Mouse (Mus musculus): ENCODE results near the gene Dnhd1. TPM values are rescaled to one million over a fixed set of nuclear protein-coding genes. Genes with fewer than 3 reads are reported as not detected.

Gene Dnhd1
- polyA plus RNA-seq, 1 experiment from 2014 or later: 0.96 TPM

DNA sequence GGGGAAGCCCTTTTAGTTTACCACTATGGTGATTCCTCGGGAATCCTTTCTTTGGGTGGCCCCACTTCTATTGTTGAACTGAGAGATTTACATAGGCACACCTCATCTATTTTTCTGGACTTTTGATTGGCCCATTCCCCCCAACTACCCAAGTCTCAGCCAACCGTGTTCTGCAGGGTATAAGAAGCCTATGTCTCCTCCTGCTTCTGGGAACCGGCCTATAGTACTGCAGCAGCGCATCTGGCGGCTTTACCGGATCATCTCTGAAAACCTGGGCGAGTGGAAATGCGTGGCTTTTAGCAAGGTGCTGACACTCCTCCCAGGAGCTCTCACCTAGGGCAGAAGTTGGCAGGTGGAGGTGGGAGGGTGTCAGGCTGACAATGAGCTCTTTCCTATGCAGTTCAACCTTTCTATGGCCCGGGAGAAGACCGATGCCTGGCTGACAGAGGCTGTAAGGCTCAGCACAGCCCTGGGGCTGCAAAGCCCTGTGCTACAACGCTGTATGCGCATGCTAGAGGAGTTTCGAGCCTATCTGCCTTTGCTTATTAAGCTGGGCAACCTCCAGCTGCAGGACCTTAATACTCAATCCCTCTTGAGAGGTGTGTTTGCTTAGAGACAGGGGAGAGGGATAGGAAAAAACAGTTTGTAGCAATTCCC is 35.0 kb downstream of the Dnhd1 start:
- 11% methylated on average over 13 of the region's 13 CpGs for WGBS
- Histone ChIP-seq H3K4me1 (no peaks in the 10 kb centered on the region), H3K27ac (no peak overlapping the region), H3K27me3 (no peaks in the 10 kb centered on the region; the same call in 1 of the 2 replicates), H3K4me2 (peak overlapping the region; percentile 22; the same call in 1 of the 2 replicates), H3K4me3 (replicated peaks) (no peak overlapping the region), H3K9me3 (no peaks in the 10 kb centered on the region), H3K36me3 (replicated peaks) (no peaks in the 10 kb centered on the region), H3K9ac (no peak overlapping the region)
- no peak for ATAC-seq (ENCODE audit: low FRiP score)

DNA sequence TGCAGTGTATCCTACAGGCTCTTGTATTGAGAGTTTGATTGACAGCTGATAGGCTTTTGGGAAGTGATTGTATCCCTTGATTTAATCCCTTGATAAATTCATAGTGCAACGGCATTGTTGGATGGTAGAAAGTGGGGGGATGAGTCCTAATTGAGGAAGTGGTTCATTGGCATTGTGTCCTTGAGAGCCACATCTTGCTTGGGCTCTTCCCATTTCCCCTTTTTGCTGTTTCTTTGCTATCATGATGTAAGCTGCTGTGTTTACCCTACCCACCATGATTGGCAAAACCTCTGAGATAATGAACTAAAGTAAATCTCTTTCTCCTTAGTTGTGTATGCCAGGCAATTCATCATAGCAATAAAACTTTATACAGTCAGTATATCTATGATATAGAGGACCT is 40.2 kb downstream of the Dnhd1 start:
- H3K9me3 ChIP-seq: no peaks in the 10 kb centered on the region
- no peaks in the 10 kb centered on the region for H3K36me3 ChIP-seq (replicated peaks)
- H3K4me3 ChIP-seq (replicated peaks): no peak overlapping the region
- H3K27ac ChIP-seq: no peak overlapping the region
- no peak overlapping the region for H3K4me2 ChIP-seq
- no peak overlapping the region for H3K9ac ChIP-seq
- WGBS: 77% methylated on average over 1 of the region's 1 CpGs
- no peaks in the 10 kb centered on the region for H3K4me1 ChIP-seq
- ATAC-seq (ENCODE audit: low FRiP score): no peak
- H3K27me3 ChIP-seq: no peaks in the 10 kb centered on the region

DNA sequence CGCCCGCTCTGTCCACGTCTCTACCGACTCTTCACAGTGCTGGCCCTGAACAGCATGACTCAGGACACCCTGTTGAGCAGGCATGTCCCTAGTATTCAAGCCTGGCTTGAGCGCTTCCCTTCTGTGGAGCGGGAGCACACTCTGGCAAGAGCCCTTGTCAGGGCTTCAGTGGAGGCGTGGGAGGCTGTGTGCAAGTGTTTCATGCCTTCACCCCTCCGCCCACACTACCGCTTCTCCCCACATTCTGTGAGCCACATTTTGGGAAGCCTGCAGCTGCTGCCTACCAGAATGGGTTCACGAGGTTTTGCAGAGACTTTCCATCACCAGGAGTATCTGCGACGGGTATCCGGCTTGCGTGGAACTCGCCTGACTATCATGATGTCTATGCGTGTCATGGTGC is 52.6 kb downstream of the Dnhd1 start:
- no peak overlapping the region for H3K27ac ChIP-seq
- H3K9me3 ChIP-seq: no peaks in the 10 kb centered on the region
- H3K36me3 ChIP-seq (replicated peaks): no peaks in the 10 kb centered on the region
- WGBS: 85% methylated on average over 16 of the region's 16 CpGs
- no peaks in the 10 kb centered on the region for H3K27me3 ChIP-seq
- no peak for ATAC-seq (ENCODE audit: low FRiP score)
- H3K4me1 ChIP-seq: no peaks in the 10 kb centered on the region
- no peak overlapping the region for H3K4me2 ChIP-seq
- H3K9ac ChIP-seq: no peak overlapping the region
- H3K4me3 ChIP-seq (replicated peaks): no peak overlapping the region

DNA sequence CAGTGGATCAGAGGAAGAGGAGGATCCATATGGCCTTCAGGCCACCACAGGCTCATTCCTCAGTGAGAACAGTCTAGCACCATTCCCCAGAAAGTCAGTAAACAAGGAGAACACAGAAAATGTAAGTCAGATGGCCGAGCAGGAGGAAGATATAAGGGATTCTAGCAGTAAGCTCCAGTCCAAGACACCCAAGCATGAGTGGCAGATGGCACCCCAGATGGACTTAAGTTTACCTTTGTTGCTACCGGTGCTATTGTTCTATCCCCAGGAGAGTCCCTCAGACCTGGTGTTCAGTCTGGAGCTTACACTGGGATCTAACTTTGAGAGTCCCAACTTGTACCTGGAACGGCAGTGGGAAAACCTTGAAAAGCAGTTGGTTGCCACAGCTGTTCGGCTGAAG is 53.2 kb downstream of the Dnhd1 start:
- H3K9ac ChIP-seq: no peak overlapping the region
- H3K36me3 ChIP-seq (replicated peaks): no peaks in the 10 kb centered on the region
- no peaks in the 10 kb centered on the region for H3K9me3 ChIP-seq
- H3K27ac ChIP-seq: no peak overlapping the region
- no peaks in the 10 kb centered on the region for H3K27me3 ChIP-seq
- no peak overlapping the region for H3K4me2 ChIP-seq
- H3K4me1 ChIP-seq: no peaks in the 10 kb centered on the region
- no peak for ATAC-seq (ENCODE audit: low FRiP score)
- H3K4me3 ChIP-seq (replicated peaks): no peak overlapping the region
- 88% methylated on average over 4 of the region's 4 CpGs for WGBS

DNA sequence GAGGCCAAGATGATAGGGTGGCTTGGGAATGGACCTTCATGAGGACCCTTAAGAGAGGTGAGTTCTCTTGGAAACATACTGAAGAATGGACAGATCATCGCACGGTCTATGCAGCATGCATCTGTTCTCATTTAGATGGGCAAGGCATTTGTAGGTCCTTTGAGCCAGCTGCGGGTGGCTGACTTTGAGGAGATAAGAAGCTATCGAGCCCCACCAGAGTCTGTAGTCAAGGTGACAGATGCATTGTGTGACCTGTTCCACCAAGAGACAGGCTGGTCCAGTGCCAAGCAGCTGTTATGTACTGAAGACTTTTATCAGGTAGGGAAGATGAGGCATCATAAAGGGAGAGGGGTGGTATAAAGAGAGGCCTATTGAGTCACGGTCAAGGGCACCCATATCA is 58.1 kb downstream of the Dnhd1 start:
- Histone ChIP-seq H3K36me3 (replicated peaks) (no peaks in the 10 kb centered on the region), H3K27me3 (no peaks in the 10 kb centered on the region), H3K9me3 (no peaks in the 10 kb centered on the region), H3K9ac (no peak overlapping the region), H3K4me3 (replicated peaks) (no peak overlapping the region), H3K27ac (no peak overlapping the region), H3K4me2 (no peak overlapping the region), H3K4me1 (no peaks in the 10 kb centered on the region)
- WGBS: 88% methylated on average over 5 of the region's 5 CpGs
- ATAC-seq (ENCODE audit: low FRiP score): no peak

DNA sequence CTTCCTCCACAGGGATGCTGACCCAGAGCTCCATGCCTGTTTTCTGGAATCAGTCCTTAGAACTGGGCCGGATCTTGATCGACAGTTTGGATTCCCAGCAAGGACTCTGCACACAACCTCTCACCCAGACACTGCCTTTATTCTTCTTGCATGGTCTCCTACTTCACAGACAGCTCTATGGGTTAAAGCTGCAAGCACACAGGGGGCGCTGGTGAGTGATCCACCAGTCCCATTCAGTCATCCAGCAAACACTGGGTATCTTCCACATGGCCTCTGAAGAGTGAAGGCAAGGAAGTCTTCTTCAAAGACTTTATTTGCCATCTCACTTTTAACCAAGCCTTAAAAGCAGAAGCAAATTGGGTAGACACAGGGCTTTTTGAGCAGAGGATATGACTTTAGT is 64.7 kb downstream of the Dnhd1 start:
- Histone ChIP-seq H3K27ac (no peak overlapping the region), H3K4me1 (no peaks in the 10 kb centered on the region), H3K9ac (no peak overlapping the region), H3K4me2 (no peak overlapping the region), H3K36me3 (replicated peaks) (no peaks in the 10 kb centered on the region), H3K4me3 (replicated peaks) (no peak overlapping the region), H3K9me3 (no peaks in the 10 kb centered on the region), H3K27me3 (no peaks in the 10 kb centered on the region)
- 61% methylated on average over 3 of the region's 3 CpGs for WGBS
- no peak for ATAC-seq (ENCODE audit: low FRiP score)

DNA sequence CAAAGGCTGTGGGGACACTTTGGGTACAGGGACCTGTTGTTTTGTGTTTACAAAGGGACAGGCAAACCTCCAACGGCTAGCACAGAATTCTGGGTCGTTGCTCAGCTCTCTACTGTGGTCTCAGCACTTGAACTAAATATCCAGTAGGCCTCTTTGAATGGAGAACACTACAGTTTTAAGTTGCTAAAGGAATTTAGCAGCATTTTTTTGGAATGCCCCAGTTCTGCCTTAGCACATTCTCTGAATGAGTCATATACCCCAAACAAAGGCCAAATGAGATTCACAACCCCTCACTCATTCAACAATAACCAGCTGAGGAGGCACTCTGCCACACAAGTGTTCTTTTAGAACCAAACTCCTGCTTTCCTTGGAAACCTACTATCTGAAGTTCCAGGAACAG is 71.3 kb downstream of the Dnhd1 start:
- Histone ChIP-seq H3K4me3 (replicated peaks) (no peak overlapping the region), H3K27me3 (no peaks in the 10 kb centered on the region), H3K4me1 (no peaks in the 10 kb centered on the region), H3K9ac (no peak overlapping the region), H3K36me3 (replicated peaks) (no peaks in the 10 kb centered on the region), H3K9me3 (no peaks in the 10 kb centered on the region), H3K27ac (no peak overlapping the region), H3K4me2 (no peak overlapping the region)
- no peak for ATAC-seq (ENCODE audit: low FRiP score)
- 77% methylated on average over 2 of the region's 2 CpGs for WGBS

DNA sequence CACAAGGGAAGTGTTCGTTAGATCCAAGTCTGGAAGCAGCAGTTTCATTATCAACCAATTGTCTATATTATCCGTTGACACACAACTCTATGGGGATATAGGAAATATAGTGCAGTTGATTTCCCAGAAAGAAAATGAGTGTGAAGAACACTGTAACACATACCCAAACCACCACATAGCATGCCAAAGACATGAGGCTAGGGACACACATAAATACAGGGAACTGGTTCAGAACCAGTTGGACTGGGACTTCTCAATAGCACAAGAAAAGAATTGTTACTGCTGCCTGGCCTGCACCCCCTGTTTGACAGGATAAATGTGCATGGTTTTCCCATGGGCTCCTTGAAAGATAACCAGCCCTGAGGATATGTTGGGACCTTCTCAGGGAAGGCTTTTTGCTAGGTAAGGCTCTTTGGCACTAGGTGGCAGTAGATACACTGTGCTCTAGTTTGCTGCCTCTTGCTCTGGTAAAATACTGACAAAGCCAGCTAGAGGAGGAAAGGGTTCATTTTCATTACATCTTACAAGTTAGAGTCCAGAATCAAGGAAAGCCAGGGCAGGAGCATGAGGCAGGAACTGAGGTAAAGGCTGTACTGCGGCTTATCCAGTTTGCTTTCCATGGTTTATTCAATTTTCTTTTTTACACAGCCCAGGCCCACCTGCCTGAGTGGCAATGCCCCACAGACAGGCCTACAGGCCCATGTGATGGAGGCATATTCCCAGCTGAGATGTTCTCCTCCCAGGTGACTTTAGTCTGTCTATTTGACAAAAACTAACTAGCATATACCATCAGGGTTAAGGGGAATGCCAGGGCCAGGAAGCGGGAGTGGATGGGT is 75.7 kb downstream of the Dnhd1 start:
- Histone ChIP-seq H3K9ac (no peak overlapping the region), H3K4me1 (peaks cover 15% of the 10 kb centered on the region), H3K4me3 (replicated peaks) (no peak overlapping the region), H3K27ac (no peak overlapping the region), H3K36me3 (replicated peaks) (peaks cover 20% of the 10 kb centered on the region), H3K27me3 (no peaks in the 10 kb centered on the region), H3K9me3 (no peaks in the 10 kb centered on the region), H3K4me2 (no peak overlapping the region)
- 79% methylated on average over 4 of the region's 4 CpGs for WGBS
- ATAC-seq (ENCODE audit: low FRiP score): peak; percentile 82

DNA sequence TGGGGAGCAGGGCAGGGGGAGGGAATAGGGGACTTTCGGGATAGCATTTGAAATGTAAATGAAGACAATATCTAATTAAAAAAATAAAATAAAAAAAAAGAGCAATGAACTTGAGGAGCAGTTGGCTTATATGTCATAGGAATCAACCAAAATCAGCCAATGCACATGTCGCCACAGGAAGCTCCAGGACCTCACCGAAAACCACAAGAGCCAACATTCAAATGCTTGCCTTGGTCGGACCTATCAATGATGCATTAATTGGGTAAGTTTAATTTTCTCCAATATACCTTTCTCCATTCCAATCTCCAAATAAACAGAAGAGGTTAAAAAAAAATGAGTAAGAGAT is 76.3 kb downstream of the Dnhd1 start:
- H3K27ac ChIP-seq: no peak overlapping the region
- H3K4me3 ChIP-seq (replicated peaks): no peak overlapping the region
- H3K36me3 ChIP-seq (replicated peaks): peaks cover 24% of the 10 kb centered on the region
- H3K4me2 ChIP-seq: no peak overlapping the region
- H3K9ac ChIP-seq: no peak overlapping the region
- peaks cover 15% of the 10 kb centered on the region for H3K4me1 ChIP-seq
- no peaks in the 10 kb centered on the region for H3K9me3 ChIP-seq
- 96% methylated on average over 4 of the region's 4 CpGs for WGBS
- no peak for ATAC-seq (ENCODE audit: low FRiP score)
- H3K27me3 ChIP-seq: no peaks in the 10 kb centered on the region

DNA sequence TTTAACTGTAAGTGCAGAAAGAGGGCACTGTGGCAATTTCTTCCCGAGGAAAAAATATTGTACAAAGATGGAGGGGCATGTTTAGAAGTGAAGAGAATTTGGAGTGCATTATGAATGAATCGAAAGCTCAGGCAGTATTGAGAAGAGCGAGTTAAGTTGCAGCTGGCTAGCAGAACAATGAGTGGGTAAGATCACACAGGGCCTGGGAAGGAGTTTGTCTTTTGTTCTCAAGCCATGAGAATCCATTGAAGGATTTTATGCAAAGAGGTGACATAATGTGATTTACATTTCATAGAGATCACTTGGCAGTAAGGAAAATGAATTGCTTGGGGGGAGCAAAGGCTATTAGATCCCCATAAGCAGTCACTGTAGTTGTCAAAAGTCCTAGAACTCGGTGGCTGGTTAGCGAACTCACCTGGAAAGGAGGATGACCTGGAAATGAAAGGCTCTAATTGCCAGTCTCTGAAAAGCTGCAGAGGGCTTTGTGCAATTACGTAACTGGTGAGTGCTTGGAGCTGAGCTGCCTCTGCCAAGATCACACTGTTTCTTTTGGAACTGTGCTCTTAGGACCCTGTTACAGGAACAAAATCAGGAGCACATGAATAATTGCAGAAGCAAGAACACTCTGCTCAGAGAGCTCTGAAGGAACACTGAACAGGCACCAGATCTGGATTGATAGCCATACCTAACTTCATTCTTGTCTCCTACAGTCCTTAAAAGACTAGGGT is 78.2 kb downstream of the Dnhd1 start:
- WGBS: 30% methylated on average over 6 of the region's 6 CpGs
- peak overlapping the region; percentile 2; the same call in 1 of the 2 replicates for H3K4me2 ChIP-seq
- H3K4me3 ChIP-seq (replicated peaks): no peak overlapping the region
- no peaks in the 10 kb centered on the region for H3K27me3 ChIP-seq
- no peaks in the 10 kb centered on the region for H3K9me3 ChIP-seq
- peaks cover 43% of the 10 kb centered on the region for H3K36me3 ChIP-seq (replicated peaks)
- peak overlapping the region; percentile 78 for H3K27ac ChIP-seq
- peak; percentile 15; the same call in 1 of the 2 replicates for ATAC-seq (ENCODE audit: low FRiP score)
- H3K4me1 ChIP-seq: peaks cover 15% of the 10 kb centered on the region
- H3K9ac ChIP-seq: no peak overlapping the region

DNA sequence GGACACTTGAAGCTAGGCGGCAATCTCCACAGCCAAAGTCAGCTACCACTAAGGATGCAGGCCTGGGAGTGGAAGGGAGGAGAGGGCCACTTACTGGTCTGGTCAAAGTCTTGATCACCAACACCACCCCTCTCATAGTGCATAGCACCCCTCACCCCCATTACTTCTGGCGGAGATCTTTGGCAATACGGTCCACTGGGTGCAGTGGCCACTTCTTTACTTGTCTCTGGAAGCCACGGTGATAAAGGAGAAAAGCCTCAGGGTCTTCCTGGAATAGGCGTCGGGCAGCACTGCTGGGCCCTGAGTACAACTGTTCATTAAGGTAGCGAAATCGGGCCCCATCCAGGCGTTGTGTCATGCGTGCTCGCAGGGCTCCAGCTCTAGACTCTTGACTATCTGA is 83.2 kb downstream of the Dnhd1 start:
- Histone ChIP-seq H3K4me3 (replicated peaks) (no peak overlapping the region), H3K27me3 (no peaks in the 10 kb centered on the region), H3K4me1 (peaks cover 32% of the 10 kb centered on the region), H3K9me3 (no peaks in the 10 kb centered on the region), H3K27ac (no peak overlapping the region), H3K36me3 (replicated peaks) (peaks cover 53% of the 10 kb centered on the region), H3K9ac (no peak overlapping the region), H3K4me2 (no peak overlapping the region)
- 98% methylated on average over 11 of the region's 11 CpGs for WGBS
- ATAC-seq (ENCODE audit: low FRiP score): no peak

DNA sequence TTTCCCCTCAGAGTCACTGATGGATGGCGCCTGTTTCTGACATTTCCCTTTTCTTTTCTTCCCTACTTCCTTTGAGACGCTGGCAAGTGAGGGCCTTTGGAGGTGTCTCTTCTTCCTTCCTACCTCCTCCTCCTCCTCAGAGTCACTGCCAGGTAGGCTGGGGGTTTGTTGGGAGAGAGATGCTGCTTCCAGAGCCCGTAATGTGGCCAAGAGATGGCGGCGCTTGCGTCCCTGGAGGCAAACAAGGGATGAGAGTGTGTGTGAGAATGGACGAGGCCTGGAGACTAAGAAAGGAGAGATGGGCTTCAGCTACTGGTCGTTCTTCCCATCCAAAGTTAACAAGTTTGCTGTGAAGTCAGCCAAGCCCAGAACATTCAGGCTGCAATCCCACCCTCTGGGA is 84.2 kb downstream of the Dnhd1 start:
- no peak overlapping the region; the same call in 1 of the 2 replicates for H3K4me3 ChIP-seq (replicated peaks)
- H3K4me1 ChIP-seq: peaks cover 26% of the 10 kb centered on the region
- H3K9ac ChIP-seq: no peak overlapping the region
- no peaks in the 10 kb centered on the region for H3K27me3 ChIP-seq
- H3K4me2 ChIP-seq: no peak overlapping the region
- WGBS: 89% methylated on average over 8 of the region's 8 CpGs
- peaks cover 52% of the 10 kb centered on the region for H3K36me3 ChIP-seq (replicated peaks)
- H3K27ac ChIP-seq: no peak overlapping the region
- no peaks in the 10 kb centered on the region for H3K9me3 ChIP-seq
- no peak for ATAC-seq (ENCODE audit: low FRiP score)
